Mouse (Mus musculus): ENCODE measurements around the gene Slc8a3.

- TF ChIP-seq CTCF (IDR thresholded peaks at IDR 0.05; ENCODE audit: low read depth, low read length): no peak
- TF ChIP-seq POLR2A (IDR thresholded peaks at IDR 0.05; ENCODE audit: extremely low read depth, insufficient read depth, low read length): no peak
Measured at GRCm38 (mm10) chr12:81150917-81151316, 182.1 kb downstream of the Slc8a3 start.
